Mouse (Mus musculus) layer of hippocampus, postnatal 14 days (tissue): ENCODE results near the gene Selenop. TPM values are rescaled to one million over a fixed set of nuclear protein-coding genes. Genes with fewer than 3 reads are reported as not detected.

Experiments used
- DNase-seq, 2 experiments: peaks; one replicate each; pipeline ENCODE4 v3.0.0; 2021 to 2022; ENCODE audit warnings: low spot score in 2 of 2, mixed read lengths in 1 of 2
- total RNA-seq, 2 experiments: library from RNA; stranded (reverse); gene quantifications; 2 replicates each; pipeline ENCODE4 v1.2.3; 2021

The Selenop gene
- total RNA-seq, 2 experiments from 2014 or later = 337 to 401 TPM

GRCm38 (mm10) chr15:3269996-3270645 is 1.8 kb downstream of the Selenop start:
- no peak for DNase-seq

GRCm38 (mm10) chr15:3270646-3271077 is 2.3 kb downstream of the Selenop start:
- DNase-seq = peak; percentile 45 to 55

GRCm38 (mm10) chr15:3271216-3271615 is 2.9 kb downstream of the Selenop start:
- DNase-seq = no peak

- DNase-seq = no peak
Measured at GRCm38 (mm10) chr15:3273191-3273590, 4.8 kb downstream of the Selenop start.

GRCm38 (mm10) chr15:3277391-3277790 is 9.0 kb downstream of the Selenop start:
- no peak for DNase-seq

GRCm38 (mm10) chr15:3279242-3279641 is 10.9 kb downstream of the Selenop start:
- DNase-seq = no peak

GRCm38 (mm10) chr15:3281216-3281615 is 12.9 kb downstream of the Selenop start:
- no peak for DNase-seq

GRCm38 (mm10) chr15:3281737-3282136 is 13.4 kb downstream of the Selenop start:
- no peak for DNase-seq

GRCm38 (mm10) chr15:3286032-3286431 is 17.7 kb downstream of the Selenop start:
- no peak for DNase-seq

GRCm38 (mm10) chr15:3290435-3290834 is 22.1 kb downstream of the Selenop start:
- no peak for DNase-seq

- no peak for DNase-seq
Measured at GRCm38 (mm10) chr15:3293477-3293876, 25.1 kb downstream of the Selenop start.

- DNase-seq = peak in 1 of 2 experiments; percentile 54
Measured at GRCm38 (mm10) chr15:3295986-3296385, 27.6 kb downstream of the Selenop start.

GRCm38 (mm10) chr15:3297615-3298014 is 29.3 kb downstream of the Selenop start:
- DNase-seq = no peak

- DNase-seq = no peak
Measured at GRCm38 (mm10) chr15:3300361-3301100, 32.2 kb downstream of the Selenop start.

- no peak for DNase-seq
Measured at GRCm38 (mm10) chr15:3303426-3303825, 35.1 kb downstream of the Selenop start, which contains the start of gene Ccdc152. Gene Ccdc152, minus strand, starts transcription at chr15:3303526.

GRCm38 (mm10) chr15:3309856-3310255 is 41.5 kb downstream of the Selenop start:
- DNase-seq = no peak

GRCm38 (mm10) chr15:3312937-3313336 is 44.6 kb downstream of the Selenop start:
- DNase-seq = peak in 1 of 2 experiments; percentile 9

- DNase-seq = no peak
Measured at GRCm38 (mm10) chr15:3316617-3317016, 48.3 kb downstream of the Selenop start.

- no peak for DNase-seq
Measured at GRCm38 (mm10) chr15:3319929-3320328, 51.6 kb downstream of the Selenop start.

- DNase-seq = no peak
Measured at GRCm38 (mm10) chr15:3323041-3323440, 54.7 kb downstream of the Selenop start.
